Mouse (Mus musculus): ENCODE measurements at regions not wholly inside any gene's neighbourhood (a gene's known extent, or its start where the extent isn't known, plus 50 kb on each side); places are given as distances from the start of the nearest gene placed in this dataset.

DNA sequence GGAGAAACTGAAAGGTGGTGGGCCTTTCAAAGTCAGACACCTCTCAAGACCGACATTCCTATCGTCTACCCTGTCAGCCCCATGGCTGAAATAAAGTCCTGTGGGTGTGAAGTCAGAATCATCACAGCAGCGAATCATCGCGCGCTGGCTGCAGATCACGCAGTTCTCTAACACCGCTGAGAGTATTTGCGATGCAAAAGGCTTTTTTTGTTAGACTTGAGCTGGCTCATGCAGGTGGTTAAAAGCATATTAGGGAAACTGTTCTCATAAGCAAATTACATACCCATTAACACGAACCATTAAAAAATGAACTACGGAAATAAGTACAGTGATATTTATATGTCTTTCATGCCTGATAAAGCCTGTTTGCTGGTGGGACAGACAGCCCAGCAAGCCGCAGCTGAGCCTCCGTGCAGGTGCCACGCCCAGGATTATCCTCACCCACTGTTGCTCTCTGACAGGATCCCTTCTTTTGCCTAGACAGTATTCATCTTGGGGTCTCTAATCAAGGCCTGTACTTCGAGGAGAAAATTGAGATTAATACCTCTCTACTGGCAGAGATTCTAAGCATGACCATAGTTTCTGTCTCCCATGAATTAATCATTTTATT lies 365.5 kb downstream of the Foxo1 start:
- TF ChIP-seq EP300 (IDR thresholded peaks at IDR 0.05; ENCODE audit: low read depth) (no peak), CTCF (IDR thresholded peaks at IDR 0.05; ENCODE audit: low read depth) (no peak)

Data from liver, postnatal 0 days (tissue).